Mouse (Mus musculus) embryonic facial prominence, embryonic 14.5 days (tissue): ENCODE results near the gene Bms1. TPM values are rescaled to one million over a fixed set of nuclear protein-coding genes. Genes with fewer than 3 reads are reported as not detected.
A peak's percentile ranks its signal among the peaks of the same experiment; 100 is the strongest.

ENCODE experiments used
- ATAC-seq: fragments of 200-750 bp; cut with Nextera tagmentation; 2 replicates; pipeline ENCODE4 v1.8.0; 2017; ENCODE audit warnings: low read depth, moderate number of reproducible peaks, moderate TSS enrichment
- DNase-seq: peaks from one replicate; pipeline ENCODE4 v3.0.0-alpha.2; 2015; ENCODE audit warnings: low spot score
- H3K27ac ChIP-seq: fragments of 300-500 bp; sonication (generic); replicated peaks from 2 replicates; pipeline ENCODE4 v1.5.1; 2014; ENCODE audit warnings: low read depth, mild to moderate bottlenecking, low read length, moderate library complexity
- H3K27me3 ChIP-seq: fragments of 300-500 bp; sonication (generic); replicated peaks from 2 replicates; pipeline ENCODE4 v1.6.1; 2014; ENCODE audit warnings: low read length; ENCODE audit not compliant: control insufficient read depth, insufficient read depth
- H3K36me3 ChIP-seq: fragments of 300-500 bp; sonication (generic); 2 replicates; pipeline ENCODE4 v1.6.1; 2014; ENCODE audit warnings: low read length, mixed read lengths; ENCODE audit not compliant: control insufficient read depth, insufficient read depth
- H3K4me1 ChIP-seq: fragments of 300-500 bp; sonication (generic); 2 replicates; pipeline ENCODE4 v1.6.1; 2014; ENCODE audit warnings: antibody characterized with exemption, low read length; ENCODE audit not compliant: control insufficient read depth, insufficient read depth
- H3K4me2 ChIP-seq: fragments of 300-500 bp; sonication (generic); 2 replicates; pipeline ENCODE4 v1.6.1; 2014; ENCODE audit warnings: low read depth, mild to moderate bottlenecking, low read length, moderate library complexity, mixed read lengths
- H3K4me3 ChIP-seq: fragments of 300-500 bp; sonication (generic); 2 replicates; pipeline ENCODE4 v1.5.1; 2014; ENCODE audit warnings: low read depth, mild to moderate bottlenecking, low read length
- H3K9ac ChIP-seq: fragments of 300-500 bp; sonication (generic); 2 replicates; pipeline ENCODE4 v1.6.1; 2014; ENCODE audit warnings: low read depth, mild to moderate bottlenecking, low read length, moderate library complexity, mixed read lengths
- H3K9me3 ChIP-seq: fragments of 300-500 bp; sonication (generic); 2 replicates; pipeline ENCODE4 v1.6.1; 2016; ENCODE audit warnings: low read length; ENCODE audit not compliant: control insufficient read depth
- WGBS: fragments of 180-500 bp; shearing (Covaris S2); extraction: QIAGEN DNeasy Blood & Tissue Kit; methylation state at CpG from one replicate; pipeline ENCODE4 v1.1.7; 2014; 5-methylcytosine and 5-hydroxymethylcytosine counted together
- polyA plus RNA-seq: library from polyadenylated mRNA; unstranded; fragments of >200 nt; fragmentation: Nextera tagmentation; extraction: Ambion mirVana; gene quantifications from 2 replicates; pipeline ENCODE4 v1.2.1, GENCODE M21; 2014

Bms1 gene
- polyA plus RNA-seq = 29.6 and 32.7 TPM in 2 replicates

- Histone ChIP-seq H3K27me3 (no peaks in the 10 kb centered on the region), H3K4me3 (peak within 1 kb of the TSS; percentile 83), H3K36me3 (peaks cover 28% of the 10 kb centered on the region), H3K9ac (peak within 1 kb of the TSS; percentile 79), H3K9me3 (no peaks in the 10 kb centered on the region), H3K27ac (peak within 1 kb of the TSS; percentile 71), H3K4me2 (peak within 1 kb of the TSS; percentile 59), H3K4me1 (0 out of 2 replicates have a peak, but pooled peaks cover 3% of the 10 kb centered on the region)
- DNase-seq (peak; percentile 97), ATAC-seq (peak; percentile 99)
- under 1% methylated on average over 64 of the region's 67 CpGs for WGBS
Measured at GRCm38 (mm10) chr6:118419050-118419920, at the start of gene Bms1. Bms1 (minus strand) TSS chr6:118419474.

DNA sequence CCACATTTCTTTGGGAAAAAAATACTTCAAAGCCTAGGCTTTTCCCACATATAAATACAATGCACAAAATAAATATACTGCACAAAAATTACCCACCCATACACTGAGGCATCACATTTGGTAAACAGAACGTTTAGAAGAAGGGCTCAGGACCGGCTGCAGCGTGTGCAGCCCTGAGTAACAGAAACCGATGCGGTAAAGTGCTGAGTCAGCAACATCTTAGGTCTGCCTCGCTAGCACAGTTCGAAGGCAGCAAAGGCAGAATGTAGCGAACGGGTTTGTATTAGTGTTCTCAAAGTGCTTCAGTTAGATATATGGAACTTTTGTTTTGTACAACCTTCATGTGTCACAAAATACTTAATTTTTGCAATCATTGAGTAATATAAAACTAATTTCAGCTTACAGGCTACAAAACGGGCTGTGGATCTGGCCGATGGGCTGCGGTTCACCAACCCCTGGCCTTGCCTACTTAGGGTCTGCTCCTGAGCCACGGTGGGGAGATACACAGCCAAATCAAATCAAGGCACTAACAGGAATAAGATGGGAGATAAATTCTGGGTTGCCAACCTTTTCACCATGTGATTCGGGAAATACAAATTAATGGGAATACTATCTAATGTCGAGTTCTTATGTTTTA is 42.9 kb upstream of the Bms1 start:
- Histone ChIP-seq H3K9ac (no peak overlapping the region), H3K4me1 (no peaks in the 10 kb centered on the region), H3K27ac (no peak overlapping the region), H3K4me3 (no peak overlapping the region), H3K36me3 (peaks cover 55% of the 10 kb centered on the region), H3K9me3 (no peaks in the 10 kb centered on the region), H3K4me2 (no peak overlapping the region), H3K27me3 (no peaks in the 10 kb centered on the region)
- 77% methylated on average over 15 of the region's 15 CpGs for WGBS
- no peak for DNase-seq
- ATAC-seq = no peak

GRCm38 (mm10) chr6:118457726-118458125 is 38.5 kb upstream of the Bms1 start:
- Histone ChIP-seq H3K36me3 (peaks cover 25% of the 10 kb centered on the region), H3K9me3 (no peaks in the 10 kb centered on the region), H3K27ac (no peak overlapping the region), H3K4me1 (0 out of 2 replicates have a peak, but pooled peaks cover 8% of the 10 kb centered on the region), H3K9ac (no peak overlapping the region), H3K4me3 (no peak overlapping the region), H3K27me3 (no peaks in the 10 kb centered on the region), H3K4me2 (no peak overlapping the region)
- ATAC-seq (no peak), DNase-seq (no peak)
- WGBS = 90% methylated on average over 1 of the region's 1 CpGs

GRCm38 (mm10) chr6:118455042-118455631 is 35.9 kb upstream of the Bms1 start, which contains the start of gene Zfp248:
Zfp248 (minus strand) TSS chr6:118455528.
- peak within 1 kb of the TSS; percentile 74 for H3K4me2 ChIP-seq
- peak within 1 kb of the TSS; percentile 89 for H3K9ac ChIP-seq
- H3K4me3 ChIP-seq = peak within 1 kb of the TSS; percentile 73
- no peaks in the 10 kb centered on the region for H3K9me3 ChIP-seq
- H3K36me3 ChIP-seq = peaks cover 20% of the 10 kb centered on the region; the same call in 1 of the 2 replicates
- peak; percentile 94 for DNase-seq
- under 1% methylated on average over 40 of the region's 43 CpGs for WGBS
- ATAC-seq = peak; percentile 97
- 0 out of 2 replicates have a peak, but pooled peaks cover 8% of the 10 kb centered on the region for H3K4me1 ChIP-seq
- H3K27ac ChIP-seq = peak within 1 kb of the TSS; percentile 96
- no peaks in the 10 kb centered on the region for H3K27me3 ChIP-seq

GRCm38 (mm10) chr6:118454452-118454851 is 35.2 kb upstream of the Bms1 start:
- 24% methylated on average over 8 of the region's 8 CpGs for WGBS
- H3K4me1 ChIP-seq = 0 out of 2 replicates have a peak, but pooled peaks cover 8% of the 10 kb centered on the region
- peak overlapping the region; percentile 89 for H3K9ac ChIP-seq
- peak overlapping the region; percentile 96 for H3K27ac ChIP-seq
- H3K4me2 ChIP-seq = peak overlapping the region; percentile 74
- H3K36me3 ChIP-seq = peaks cover 17% of the 10 kb centered on the region; the same call in 1 of the 2 replicates
- H3K27me3 ChIP-seq = no peaks in the 10 kb centered on the region
- ATAC-seq (0 out of 2 replicates have a peak, but pooled peaks have one; percentile 1), DNase-seq (no peak)
- peak overlapping the region; percentile 73 for H3K4me3 ChIP-seq
- H3K9me3 ChIP-seq = no peaks in the 10 kb centered on the region

DNA sequence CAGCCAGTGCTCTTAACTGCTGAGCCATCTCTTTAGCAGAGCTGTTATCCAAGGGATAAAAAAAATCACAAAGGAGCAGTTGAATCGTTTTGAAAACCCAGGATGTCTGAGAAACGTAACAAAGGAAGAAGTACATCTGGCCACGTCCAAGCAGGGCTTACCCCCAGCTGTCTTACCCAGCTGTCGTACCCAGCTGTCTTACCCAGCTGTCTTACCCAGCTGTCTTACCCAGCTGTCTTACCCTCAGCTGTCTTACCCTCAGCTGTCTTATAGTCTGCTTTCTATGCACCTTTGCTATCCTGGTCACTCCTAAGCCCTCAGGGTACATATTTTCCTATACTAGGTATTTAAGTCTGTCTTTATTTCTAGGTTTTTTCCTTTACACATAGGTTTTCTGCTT is 12.2 kb upstream of the Bms1 start:
- no peak for ATAC-seq
- WGBS = 90% methylated on average over 4 of the region's 4 CpGs
- H3K36me3 ChIP-seq = peaks cover 59% of the 10 kb centered on the region

DNA sequence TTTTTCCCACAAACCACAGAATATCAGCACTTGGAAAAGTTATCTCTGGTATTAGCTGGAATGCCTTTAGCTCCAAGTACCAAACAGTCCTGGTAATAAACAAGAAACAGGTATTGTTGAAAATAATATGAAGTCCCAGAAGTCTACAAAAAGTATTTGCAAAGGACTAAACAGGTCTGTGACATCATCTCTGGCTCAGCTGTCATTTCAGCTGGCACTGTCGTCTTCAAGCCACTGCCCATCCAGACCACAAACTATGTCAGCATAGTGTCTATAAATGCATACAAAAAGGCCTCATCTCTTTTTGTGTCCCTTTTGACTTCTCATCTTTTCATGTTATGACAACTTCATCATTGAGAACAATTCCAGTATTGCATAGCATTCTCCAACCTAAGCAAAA is 7.4 kb upstream of the Bms1 start:
- no peak for DNase-seq
- Histone ChIP-seq H3K4me2 (no peak overlapping the region), H3K27ac (no peak overlapping the region), H3K4me3 (no peak overlapping the region), H3K9me3 (peaks cover 16% of the 10 kb centered on the region), H3K27me3 (no peaks in the 10 kb centered on the region), H3K36me3 (peaks cover 47% of the 10 kb centered on the region), H3K9ac (no peak overlapping the region), H3K4me1 (no peaks in the 10 kb centered on the region)
- WGBS = 89% methylated on average over 1 of the region's 1 CpGs
- no peak for ATAC-seq

More for the DNA sequence above, 12.2 kb upstream of the Bms1 start:
- no peak overlapping the region for H3K4me2 ChIP-seq
- DNase-seq = no peak
- H3K27me3 ChIP-seq = no peaks in the 10 kb centered on the region
- H3K4me3 ChIP-seq = no peak overlapping the region
- H3K4me1 ChIP-seq = no peaks in the 10 kb centered on the region
- no peak overlapping the region for H3K27ac ChIP-seq
- H3K9me3 ChIP-seq = peaks cover 16% of the 10 kb centered on the region
- no peak overlapping the region for H3K9ac ChIP-seq

DNA sequence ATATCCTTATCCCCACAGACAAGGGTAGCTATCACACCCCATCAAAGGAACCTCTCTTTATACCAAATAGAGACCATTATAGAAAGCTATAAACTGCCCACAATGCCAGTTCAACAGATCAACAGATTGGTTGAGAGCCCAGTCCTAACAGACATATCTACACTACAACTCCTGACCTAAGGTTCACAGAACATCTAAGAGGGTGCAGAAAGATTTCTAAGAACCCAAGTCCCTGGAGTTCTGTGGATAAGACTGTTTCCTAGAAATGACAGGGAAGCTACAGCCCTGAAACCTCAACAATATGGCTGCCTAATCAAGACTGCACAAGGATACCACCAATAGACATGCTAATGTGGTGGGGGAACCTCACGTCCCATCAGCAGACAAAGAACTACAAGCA is 8.8 kb downstream of the Bms1 start:
- Histone ChIP-seq H3K4me3 (no peak overlapping the region), H3K27ac (no peak overlapping the region), H3K9ac (no peak overlapping the region), H3K36me3 (peaks cover 88% of the 10 kb centered on the region), H3K27me3 (no peaks in the 10 kb centered on the region), H3K4me2 (no peak overlapping the region), H3K9me3 (no peaks in the 10 kb centered on the region), H3K4me1 (no peaks in the 10 kb centered on the region)
- 95% methylated on average over 1 of the region's 1 CpGs for WGBS
- ATAC-seq = no peak
- no peak for DNase-seq
